Mouse (Mus musculus): Measurements from ENCODE around the gene Rnf152.

Gene Rnf152

DNA sequence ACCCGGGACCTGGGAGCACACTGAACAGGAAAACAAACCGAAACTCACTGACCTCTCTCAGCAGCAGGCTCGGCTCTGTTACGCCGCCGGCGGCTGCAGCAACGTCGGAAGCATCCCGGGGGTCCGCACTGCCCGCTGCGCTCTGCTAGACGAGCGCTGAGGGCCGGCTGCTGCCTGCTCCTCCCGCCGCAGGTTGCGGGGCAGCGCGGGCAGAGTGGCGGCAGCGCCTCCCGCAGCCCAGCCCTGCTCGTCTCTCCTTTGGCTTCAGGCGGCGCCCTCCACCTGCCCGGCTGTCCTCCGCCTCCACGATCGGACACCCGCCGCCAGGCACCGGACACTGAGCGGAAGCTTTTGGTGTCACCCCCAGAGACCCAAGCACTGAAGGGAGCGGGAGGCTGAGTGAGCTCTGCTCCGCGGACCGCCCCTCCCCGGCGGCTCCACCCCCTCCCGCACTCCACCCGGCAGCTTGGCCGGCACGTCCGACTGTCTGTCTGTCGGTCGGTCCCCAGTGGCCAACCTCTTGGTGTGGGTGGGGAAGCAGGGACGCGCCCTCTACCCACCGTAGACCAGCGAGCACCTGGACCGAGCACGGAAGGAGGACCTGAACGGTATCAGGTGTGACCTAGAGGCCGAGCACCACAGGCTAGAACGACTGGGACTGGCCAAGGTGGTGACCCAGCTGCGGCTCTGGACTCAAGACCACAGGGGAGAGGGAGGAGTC lies at the start of gene Rnf152:
Gene Rnf152 (minus strand): TSS at position 420 of the 721 bp plus-strand sequence.
- peak; percentile 32 to 61 for DNase-seq

DNA sequence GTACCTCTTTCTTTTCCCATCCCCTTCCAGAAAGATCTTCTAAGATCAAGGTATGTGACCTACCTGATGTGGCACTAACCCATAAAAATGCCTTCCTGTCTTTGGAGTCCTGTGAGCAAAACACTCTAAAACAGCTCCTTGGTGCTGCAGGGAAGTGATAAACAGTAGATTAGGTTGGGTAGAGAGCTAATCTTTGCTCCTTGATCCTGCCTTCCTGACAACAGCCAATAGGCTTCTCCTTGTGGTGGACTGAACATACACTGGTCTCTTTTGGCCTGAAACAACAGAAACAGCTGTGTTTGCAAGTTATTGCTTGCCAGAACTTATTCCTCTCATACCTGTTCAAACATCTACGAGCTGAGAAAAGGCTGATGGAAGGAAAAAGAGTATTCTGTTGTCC lies 46.3 kb upstream of the Rnf152 start:
- no peak for DNase-seq

DNA sequence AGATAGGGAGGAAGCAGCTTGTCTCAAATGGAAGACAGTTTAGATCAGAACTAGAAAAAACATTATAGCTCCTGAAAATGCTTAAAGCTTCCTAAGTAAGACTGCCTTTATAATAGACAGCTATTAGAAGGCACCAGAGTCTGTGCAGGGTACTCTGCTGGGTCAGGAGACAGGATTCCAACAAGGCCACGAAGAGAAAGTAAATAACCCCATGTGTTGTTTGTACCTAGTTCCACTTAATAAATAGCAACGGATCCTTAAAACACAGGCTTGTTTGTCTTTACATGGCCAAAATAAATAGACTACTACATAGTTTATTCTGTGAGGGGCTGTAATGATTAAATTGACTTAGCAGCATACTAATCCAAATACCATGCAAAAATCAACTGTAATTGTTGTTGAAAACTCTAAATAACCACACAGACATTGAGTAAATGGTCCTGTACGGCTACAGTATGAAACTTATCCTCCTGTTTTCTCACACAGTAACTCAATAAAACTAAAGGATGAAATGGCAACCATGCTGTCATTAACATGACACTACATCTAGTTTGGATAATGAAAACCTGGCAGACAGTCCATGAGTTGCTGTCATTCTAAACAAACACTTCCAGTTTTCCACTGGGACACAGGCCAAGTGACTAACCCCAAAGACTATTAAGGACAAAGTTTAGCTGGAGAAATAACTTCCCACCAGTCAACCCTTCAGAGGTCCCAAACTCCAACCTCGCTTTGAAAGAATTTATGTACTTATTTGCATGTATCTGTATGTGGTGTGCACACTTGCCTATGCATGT lies 27.8 kb upstream of the Rnf152 start:
- peak in 1 of 2 experiments; percentile 41 for DNase-seq

DNA sequence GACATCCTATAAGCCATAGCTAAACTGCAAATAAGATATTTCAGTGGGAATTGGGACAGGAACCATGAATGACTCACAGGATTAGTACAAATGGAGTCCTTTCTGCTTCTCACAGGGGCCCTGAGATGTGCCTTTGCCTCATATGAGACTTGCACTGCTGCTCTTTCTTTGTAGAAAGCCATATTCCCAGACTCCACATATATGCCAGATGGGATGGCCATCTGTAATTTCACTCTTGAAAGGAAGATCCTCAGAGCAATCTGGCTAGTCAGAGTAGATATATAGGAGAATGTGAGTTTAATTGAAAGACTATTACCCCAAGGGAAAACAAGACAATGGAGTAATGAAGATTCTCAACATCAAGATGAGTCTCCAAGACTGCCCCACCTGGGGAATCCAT lies 21.0 kb upstream of the Rnf152 start:
- DNase-seq, result no peak

DNA sequence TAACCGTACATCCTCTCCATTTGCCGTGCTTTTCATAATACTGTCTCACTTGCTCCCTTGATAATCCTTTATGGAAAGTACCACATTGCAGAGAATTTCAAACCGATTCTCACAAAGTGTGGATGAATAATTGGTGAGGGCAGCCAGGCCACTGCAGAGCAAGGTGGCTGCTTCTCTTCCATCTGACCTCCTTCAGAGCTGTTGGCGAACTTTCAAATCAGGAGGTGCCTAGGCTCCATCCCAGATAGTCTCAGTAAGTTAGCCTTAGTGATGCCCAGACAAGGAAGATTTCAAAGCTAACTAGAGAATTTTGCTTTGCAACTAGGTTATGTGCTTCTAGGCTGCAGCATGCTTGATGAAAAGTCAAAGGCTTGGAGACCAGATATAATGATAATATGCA lies 18.1 kb upstream of the Rnf152 start:
- no peak for DNase-seq

DNA sequence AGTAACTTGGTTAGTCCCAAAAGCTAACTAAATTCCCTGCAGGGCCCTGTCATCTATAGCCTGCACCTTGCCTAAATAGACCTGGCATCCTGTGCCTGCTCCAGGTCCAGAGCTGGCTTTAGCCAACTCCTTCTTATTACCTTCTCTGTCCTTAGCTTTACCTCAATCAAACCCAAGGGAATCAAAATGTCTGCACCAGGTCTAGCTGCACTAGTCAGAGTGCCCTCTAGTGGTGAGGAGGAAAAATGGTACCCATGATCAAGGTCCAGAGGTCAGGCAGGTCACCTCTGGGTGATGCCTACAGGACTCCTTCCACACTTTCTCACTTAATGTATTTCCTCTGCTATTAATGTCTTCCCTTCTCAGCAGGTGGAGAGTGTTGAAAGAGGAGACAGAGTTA lies 6.2 kb upstream of the Rnf152 start:
- no peak for DNase-seq

DNA sequence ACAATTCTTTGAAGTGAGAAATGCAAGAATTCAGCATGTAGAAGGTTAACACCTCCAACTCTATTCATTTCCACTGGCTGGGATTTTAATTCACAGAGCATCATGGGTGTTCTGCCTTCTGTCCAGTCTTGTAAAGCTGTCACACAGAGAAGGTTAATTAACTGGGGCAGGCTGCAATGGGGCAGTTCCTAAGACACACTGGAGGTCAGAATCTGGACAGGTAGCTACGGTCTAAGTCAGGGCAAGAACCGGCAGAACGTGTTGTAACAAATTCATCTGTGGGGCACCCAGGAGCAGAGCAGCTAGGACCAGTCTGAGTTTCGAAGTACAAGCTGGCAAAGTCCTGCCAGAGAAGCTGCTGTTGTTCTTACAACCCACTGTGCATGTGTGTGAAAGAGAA lies 2.4 kb upstream of the Rnf152 start:
- DNase-seq, result no peak

DNA sequence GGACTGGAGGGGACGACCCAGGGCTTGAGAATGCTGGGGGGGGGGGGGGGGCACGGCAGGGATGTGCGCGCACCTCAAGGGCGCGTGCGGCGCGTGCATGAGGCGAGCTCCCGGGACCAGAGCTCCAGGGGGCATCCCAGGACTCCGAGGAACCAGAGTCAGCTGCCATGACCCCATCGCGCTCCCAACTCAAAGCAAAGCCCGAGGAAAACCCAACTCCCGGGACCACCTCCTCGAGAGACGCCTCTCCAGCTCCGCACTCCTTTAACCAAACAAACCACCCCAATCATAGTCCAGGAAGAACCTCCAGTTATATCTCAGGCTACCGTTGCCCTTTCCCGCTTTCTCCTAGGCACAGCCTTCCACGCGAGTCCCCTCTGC lies 610 bp downstream of the Rnf152 start:
- DNase-seq, result peak in 1 of 2 experiments; percentile 2

DNA sequence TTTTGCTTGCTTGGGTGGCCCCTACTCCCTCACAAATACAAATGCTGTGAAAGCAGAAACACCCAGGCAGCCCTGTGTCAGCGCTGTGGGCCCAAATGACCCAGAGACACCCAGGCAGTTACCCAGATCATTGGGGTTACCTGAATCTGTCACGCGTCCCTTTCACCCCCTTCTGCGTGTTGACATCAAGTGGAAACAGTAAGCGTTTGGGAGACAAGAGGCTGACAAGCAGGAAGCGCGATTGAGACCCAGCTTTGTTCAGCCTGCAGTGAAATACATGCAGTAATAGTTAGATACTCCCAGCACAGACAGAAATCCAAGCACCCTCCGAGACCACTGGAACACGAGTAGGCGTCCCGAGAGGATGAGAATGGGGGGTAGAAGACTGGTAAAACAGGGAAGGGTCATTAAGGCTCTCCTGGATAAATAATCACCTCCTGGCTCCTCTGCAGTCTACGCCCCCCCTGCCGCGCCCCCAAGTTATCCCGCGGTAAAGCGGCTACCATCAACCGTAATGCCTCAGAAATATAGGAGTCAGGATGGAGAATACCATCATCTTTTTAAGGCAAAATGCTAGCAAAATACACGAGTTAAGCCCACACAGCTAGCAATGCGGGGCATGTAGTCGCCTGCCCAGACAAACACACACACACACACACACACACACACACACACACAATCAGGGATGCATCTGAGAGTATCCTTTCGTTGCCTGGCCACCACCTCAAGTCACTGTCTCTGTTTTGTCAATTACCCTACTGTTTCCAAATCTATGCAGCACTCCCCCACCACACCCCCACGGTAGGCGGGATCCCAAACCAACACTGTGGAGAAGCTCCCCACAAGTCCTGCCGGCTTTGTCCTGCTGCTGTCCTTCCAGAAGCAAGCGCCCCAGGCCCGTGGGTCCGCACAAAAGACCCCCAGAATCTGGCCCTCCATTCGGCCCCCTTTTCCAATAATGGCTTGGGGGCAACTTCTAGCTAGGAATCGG lies 1.3 kb downstream of the Rnf152 start:
- peak; percentile 9 to 21 for DNase-seq

DNA sequence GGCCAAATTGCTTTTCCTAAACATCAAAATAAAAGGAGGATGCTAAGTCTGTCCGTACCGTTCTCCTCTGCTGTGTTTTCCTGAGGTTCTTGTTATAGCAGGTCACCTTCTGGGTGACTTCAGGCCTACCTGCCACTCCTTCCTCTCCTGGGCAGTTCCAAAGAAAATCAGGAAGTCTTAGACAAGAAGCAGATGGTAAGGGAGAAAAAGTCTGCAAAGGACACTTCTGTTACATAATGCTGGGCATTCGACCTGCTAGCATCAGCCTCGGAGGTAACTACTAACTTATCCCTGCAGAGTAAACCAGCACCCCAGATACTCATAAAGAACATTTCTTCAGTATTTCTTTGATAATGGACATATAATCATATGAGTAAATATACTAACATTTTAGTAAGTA lies 4.7 kb downstream of the Rnf152 start:
- no peak for DNase-seq

DNA sequence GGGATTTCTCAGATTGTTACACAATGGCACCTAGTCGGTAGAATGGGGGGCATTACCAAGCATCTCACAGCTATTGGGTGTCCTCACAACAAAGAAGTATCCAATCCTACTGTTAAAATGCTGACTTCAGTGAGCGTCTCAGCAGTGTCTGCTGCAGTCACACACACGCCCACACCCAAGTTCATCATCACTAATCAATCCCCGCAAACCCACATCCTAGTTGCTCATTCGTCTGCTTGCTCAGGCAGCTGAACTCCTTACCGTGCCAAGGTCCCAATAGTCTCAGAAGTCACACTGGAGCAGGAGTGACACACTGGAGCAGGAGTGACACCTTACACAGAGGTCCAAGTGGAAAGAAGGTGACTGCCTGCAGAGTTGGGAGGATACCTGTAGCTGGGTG lies 14.2 kb downstream of the Rnf152 start:
- DNase-seq, result no peak

DNA sequence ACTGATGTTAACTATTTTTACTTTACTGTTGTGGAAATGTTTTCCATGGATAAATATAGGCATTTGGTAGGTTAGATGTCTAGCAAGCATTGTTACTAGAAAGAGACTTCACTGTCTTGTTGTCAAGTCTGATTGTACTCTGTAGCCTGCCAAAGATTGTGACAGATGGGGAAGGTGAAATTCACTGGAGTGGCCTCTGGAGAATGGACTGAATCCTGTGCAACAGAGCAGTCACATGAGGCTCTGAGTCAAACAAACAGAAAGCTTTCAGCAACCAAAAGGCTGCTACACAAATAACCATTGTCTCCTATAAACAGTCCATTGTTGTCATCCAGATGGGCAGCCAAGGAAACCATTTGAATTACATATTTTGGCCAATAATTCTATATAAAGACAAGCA lies 15.6 kb downstream of the Rnf152 start:
- no peak for DNase-seq

DNA sequence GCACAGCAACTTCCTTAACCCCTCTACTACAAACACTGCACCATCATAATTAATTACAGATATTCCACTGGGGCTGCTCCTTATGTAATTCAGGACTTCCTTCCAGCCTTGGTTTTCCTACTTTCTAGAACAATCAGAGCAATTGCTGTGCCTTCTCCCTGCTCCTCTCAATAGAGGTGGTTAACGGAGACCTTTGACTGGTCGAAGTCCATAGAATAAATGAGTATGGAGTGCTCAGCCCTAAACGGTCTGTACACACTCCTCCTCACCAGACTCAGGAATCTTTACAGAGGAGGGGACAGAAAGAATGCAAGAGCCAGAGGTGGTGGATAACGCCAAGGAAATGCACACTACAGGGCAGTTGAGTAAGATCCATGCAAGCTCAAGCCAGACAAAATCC lies 19.1 kb downstream of the Rnf152 start:
- no peak for DNase-seq

DNA sequence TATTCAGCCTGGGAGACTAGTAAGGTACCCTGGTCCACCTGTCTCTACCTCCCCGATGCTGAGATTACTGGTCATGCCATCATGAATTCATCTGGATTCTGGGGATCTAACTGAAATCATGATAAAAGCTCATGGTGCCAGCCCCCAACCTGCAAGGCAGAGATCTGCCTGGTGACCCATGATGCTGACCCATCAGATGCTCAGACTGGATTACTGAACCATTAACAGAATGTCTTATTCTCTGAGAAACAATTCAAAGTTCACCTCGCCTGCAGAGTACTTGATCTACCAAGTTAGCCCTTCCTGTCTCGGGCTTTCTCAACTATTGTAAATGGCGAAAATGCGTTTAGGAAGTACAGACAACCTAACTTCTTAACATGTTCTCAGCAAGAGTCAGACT lies 20.4 kb downstream of the Rnf152 start:
- no peak for DNase-seq

DNA sequence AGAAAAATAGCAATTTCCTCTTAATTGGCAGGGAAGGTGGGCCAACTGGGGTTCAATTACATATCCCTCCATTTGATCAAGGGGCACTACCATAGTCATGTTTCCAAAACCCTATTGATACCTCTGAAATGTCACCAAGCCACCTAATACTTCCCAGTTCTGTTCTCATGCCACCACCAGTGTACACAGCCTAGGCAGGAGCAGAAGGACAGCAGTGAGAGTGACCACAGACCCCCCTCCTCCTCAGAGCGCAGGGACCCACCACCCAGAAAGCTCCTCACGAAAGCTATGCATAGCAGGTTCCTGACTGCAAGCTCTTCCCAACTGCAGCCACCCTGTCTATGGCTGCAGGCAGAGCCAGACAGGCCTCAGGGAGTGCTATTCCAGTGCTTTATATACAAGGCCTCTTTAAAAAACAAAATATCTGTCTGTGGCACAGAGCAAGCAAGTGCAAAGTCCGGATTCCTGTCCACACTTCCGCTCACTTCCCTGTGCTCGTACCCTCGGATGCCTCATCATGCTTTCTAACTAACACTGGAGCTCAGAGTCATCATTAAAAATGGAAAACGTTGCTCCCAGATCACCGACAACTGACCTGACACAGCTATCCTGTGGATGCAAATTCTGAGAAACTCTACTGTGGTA lies 24.3 kb downstream of the Rnf152 start:
- DNase-seq, result no peak

DNA sequence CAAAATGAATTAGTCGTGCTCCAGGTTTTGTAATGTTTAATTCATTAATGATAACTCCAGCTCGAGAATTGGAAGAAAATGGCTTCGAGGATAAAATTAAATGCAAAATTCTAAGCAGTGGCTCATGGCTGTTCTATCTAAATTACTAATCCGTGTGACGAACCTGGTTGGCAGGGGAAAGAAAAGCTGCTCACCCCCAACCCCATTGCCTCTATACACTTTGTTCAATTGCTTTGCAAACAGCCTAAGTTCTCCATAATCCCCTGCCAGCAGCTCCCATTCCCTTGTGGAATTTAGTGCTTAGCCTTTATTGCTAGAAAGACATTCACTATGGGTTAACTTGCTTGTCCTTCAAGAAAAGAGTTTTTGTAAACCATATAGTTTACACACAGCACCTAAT lies 24.9 kb downstream of the Rnf152 start:
- no peak for DNase-seq

DNA sequence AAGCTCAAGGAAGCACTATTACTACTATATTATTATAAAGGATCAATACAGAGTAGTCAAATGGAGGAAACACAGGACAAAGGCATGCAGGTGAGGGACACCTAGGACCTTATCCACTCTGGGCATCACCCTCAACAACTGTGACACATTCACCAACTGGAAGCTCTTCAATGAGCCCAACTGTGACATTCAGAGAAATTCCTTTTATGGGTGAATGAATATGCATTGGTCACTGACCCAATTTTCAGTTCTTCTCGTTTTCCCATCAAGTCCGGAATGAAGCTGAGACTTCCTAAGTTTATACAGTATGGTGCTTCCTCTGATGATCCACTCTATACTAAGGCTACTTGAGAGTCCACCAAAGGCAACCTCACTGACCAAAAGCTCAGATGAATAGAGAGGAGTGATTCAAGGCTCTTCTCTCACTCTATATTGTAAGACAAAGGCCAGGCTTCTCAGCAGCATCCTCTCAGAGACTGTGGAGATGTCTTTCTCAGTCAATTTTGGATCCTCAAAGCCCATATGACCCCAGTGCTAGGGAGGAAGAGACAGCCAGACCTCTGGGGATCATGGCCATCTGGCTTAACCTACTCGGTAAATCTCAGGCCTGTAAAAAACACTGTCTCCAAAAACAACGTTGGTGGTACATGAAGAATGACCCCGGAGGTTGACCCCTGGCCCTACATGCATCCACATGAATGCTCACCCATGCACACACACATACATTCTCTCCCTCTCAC lies 25.8 kb downstream of the Rnf152 start:
- no peak for DNase-seq

DNA sequence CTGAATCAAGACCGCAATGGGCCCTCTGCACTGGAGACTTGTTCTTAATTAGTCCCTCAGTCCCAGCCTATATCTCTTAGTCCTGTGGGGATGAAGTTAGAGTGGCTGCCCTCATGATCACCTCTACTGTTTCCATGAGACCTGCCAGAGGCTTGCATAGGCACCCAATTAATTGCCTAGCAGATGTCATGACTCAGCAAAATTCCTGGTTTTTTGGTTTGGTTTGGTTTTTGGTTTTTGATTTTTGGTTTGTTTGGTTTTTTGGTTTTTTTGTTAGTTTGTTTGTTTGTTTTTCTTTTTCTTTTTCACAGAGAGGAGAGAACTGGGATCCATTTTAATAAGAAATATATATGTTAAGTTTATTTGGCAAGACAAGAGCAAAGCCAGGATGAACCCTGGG lies 28.7 kb downstream of the Rnf152 start:
- no peak for DNase-seq

DNA sequence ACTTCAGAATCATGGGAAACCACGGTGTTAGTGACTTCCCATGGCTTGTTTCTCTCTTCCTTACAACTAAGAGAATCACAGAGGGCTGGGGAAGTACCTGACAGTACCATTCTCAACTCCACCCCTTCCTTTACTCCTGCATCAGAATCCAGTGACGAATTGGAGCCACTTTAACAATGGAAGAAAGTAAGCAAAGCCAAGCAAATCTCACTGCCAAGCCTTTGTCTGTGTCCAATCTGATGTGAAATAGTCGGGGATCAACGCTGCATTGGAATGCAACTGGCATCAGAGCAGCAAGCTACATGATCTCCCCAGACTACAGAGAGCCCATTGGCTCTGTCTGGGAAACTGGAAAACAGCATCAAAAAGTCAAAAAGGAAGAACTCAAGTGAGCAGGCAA lies 31.9 kb downstream of the Rnf152 start:
- no peak for DNase-seq

DNA sequence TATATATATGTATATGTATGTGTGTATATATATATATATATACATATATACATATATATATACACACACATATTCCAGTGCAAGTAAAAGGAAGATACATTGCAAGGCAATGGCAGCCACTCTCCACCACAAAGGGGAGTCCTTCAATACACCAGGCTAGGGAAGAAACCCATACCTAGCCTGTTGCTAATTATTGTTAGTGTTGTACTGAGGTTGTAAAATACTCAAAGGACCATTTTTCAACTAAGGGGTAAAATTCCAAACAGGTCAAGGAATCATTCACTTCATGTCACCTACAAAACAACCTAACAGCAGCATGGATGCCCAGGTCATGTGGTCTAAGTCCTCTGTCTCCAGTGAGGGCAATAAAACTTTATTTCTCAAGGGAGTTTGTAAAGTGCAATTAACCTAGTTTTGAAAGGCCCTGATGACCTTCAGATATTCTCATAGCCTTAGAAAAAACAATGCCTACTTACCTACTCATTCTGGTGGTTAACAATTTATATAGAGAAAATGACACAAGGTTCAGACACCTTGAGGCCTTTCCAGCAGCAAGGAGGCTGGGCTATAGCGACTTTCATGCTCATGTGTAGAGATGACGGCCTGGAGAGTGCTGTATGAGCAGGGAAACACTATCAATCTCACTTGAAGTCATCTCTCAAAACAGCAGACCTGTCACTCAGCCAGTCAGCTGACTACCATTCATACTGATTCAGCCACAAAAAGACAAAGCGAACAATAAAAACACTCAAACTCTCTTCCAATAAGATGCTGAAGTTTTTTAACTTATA lies 42.3 kb downstream of the Rnf152 start:
- no peak for DNase-seq

DNA sequence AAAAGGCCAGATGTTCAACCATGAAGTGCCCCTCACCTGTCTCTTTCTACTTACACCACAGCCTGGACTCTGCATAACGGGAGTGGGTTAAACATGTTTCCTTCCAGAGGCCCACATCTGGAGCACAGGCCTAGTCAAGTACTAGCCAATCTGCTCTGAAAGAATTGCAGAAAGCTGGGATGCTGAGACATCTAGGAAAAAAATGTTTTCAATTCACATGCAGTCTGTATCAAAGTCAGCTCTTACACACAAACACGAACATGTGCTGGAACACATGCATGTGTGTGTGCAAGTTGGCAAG lies 44.0 kb downstream of the Rnf152 start:
- DNase-seq, result no peak
